21 mouse cellular contexts compared by ENCODE assay signal in genomic region chr7:131805525-131806202, GRCm38 (mm10).
A peak's percentile ranks its signal among the peaks of the same experiment; 100 is the strongest.
DNase-seq lines count a peak whose midpoint lies in the region; ATAC-seq and TF ChIP-seq lines count a peak whose summit lies in the region.
"Had no signal": no experiment of that assay in that cellular context is flagged by ENCODE, and none has a peak within 500 bp of the region (broad histone marks: within the 10 kb centered on the region; RNA-seq: fewer than 3 reads in every experiment).

No protein-coding gene starts in this region.

- peaks cover 86% of the 10 kb centered on the region for H3K27me3 ChIP-seq in forebrain, embryonic 11.5 days (ENCODE audit: control insufficient read depth, insufficient read depth, low read length)
- peaks cover 98% of the 10 kb centered on the region for H3K27me3 ChIP-seq in forebrain, embryonic 13.5 days
- H3K27me3 ChIP-seq in midbrain, embryonic 10.5 days (ENCODE audit: low read depth, poor library complexity, severe bottlenecking): peaks cover 81% of the 10 kb centered on the region
- peaks cover 5% of the 10 kb centered on the region; the same call in 1 of the 2 replicates for H3K27me3 ChIP-seq in midbrain, postnatal 0 days (ENCODE audit: insufficient read depth, low read length)
- H3K27me3 ChIP-seq in midbrain, embryonic 13.5 days: peaks cover 62% of the 10 kb centered on the region
- H3K27me3 ChIP-seq: liver, embryonic 13.5 days had no signal

- H3K4me2 ChIP-seq in forebrain, embryonic 11.5 days (ENCODE audit: low read depth, low read length, severe bottlenecking): no peak overlapping the region
- H3K4me2 ChIP-seq in forebrain, embryonic 13.5 days: no peak overlapping the region
- no peak overlapping the region for H3K4me2 ChIP-seq in midbrain, postnatal 0 days (ENCODE audit: low read depth, low read length, poor library complexity, severe bottlenecking)
- H3K4me2 ChIP-seq in midbrain, embryonic 13.5 days (replicated peaks): no peak overlapping the region
- H3K4me2 ChIP-seq: heart, embryonic 11.5 days; liver, embryonic 13.5 days had no signal

- no peak for TF ChIP-seq CTCF in midbrain, postnatal 0 days (IDR thresholded peaks at IDR 0.05)

- no peak overlapping the region for H3K9ac ChIP-seq in forebrain, embryonic 11.5 days (ENCODE audit: low read length)
- H3K9ac ChIP-seq in forebrain, embryonic 13.5 days: no peak overlapping the region
- H3K9ac ChIP-seq in midbrain, postnatal 0 days (replicated peaks; ENCODE audit: low read length, poor library complexity, severe bottlenecking): no peak overlapping the region
- no peak overlapping the region for H3K9ac ChIP-seq in midbrain, embryonic 13.5 days (replicated peaks)
- H3K9ac ChIP-seq: liver, embryonic 13.5 days had no signal

- peaks cover 4% of the 10 kb centered on the region for H3K4me1 ChIP-seq in forebrain, embryonic 11.5 days (replicated peaks; ENCODE audit: control insufficient read depth, insufficient read depth, low read length)
- H3K4me1 ChIP-seq in forebrain, embryonic 13.5 days: no peaks in the 10 kb centered on the region; the same call in 1 of the 2 replicates
- H3K4me1 ChIP-seq in midbrain, embryonic 10.5 days: peaks cover 51% of the 10 kb centered on the region
- H3K4me1 ChIP-seq in midbrain, postnatal 0 days (ENCODE audit: insufficient read depth, low read length): no peaks in the 10 kb centered on the region
- peaks cover 17% of the 10 kb centered on the region for H3K4me1 ChIP-seq in midbrain, embryonic 13.5 days (replicated peaks)
- H3K4me1 ChIP-seq: liver, embryonic 13.5 days had no signal

- 12% methylated on average over 9 of the region's 9 CpGs for WGBS in forebrain, embryonic 11.5 days
- WGBS in forebrain, embryonic 13.5 days: 3% methylated on average over 9 of the region's 9 CpGs
- WGBS in midbrain, embryonic 10.5 days: 42% methylated on average over 9 of the region's 9 CpGs
- 25% methylated on average over 9 of the region's 9 CpGs for WGBS in midbrain, postnatal 0 days
- 11% methylated on average over 9 of the region's 9 CpGs for WGBS in midbrain, embryonic 13.5 days

- no peak overlapping the region for H3K27ac ChIP-seq in forebrain, embryonic 11.5 days (ENCODE audit: low read depth, low read length)
- no peak overlapping the region for H3K27ac ChIP-seq in forebrain, embryonic 13.5 days
- 0 out of 2 replicates have a peak overlapping the region, but pooled peaks have one; percentile 28 for H3K27ac ChIP-seq in midbrain, embryonic 10.5 days (replicated peaks)
- no peak overlapping the region for H3K27ac ChIP-seq in midbrain, postnatal 0 days (ENCODE audit: low read depth, low read length)
- no peak overlapping the region for H3K27ac ChIP-seq in midbrain, embryonic 13.5 days
- H3K27ac ChIP-seq: left cerebral cortex, adult 2 months; liver, embryonic 13.5 days; stomach, postnatal 0 days had no signal

- H3K4me3 ChIP-seq in forebrain, embryonic 11.5 days (ENCODE audit: low read depth, low read length): no peak overlapping the region
- no peak overlapping the region for H3K4me3 ChIP-seq in forebrain, embryonic 13.5 days
- no peak overlapping the region for H3K4me3 ChIP-seq in midbrain, embryonic 10.5 days
- H3K4me3 ChIP-seq in midbrain, postnatal 0 days (ENCODE audit: low read depth, low read length): no peak overlapping the region
- H3K4me3 ChIP-seq in midbrain, embryonic 13.5 days (replicated peaks): no peak overlapping the region
- H3K4me3 ChIP-seq: left cerebral cortex, adult 2 months; liver, embryonic 13.5 days had no signal

- ATAC-seq in forebrain, embryonic 11.5 days (replicated peaks; ENCODE audit: low FRiP score): peak; percentile 60; the same call in 1 of the 2 replicates
- no peak for ATAC-seq in forebrain, embryonic 13.5 days
- no peak for ATAC-seq in midbrain, postnatal 0 days (ENCODE audit: low FRiP score)
- ATAC-seq in midbrain, embryonic 13.5 days: peak; percentile 75
- ATAC-seq: CD4-positive, CD25-positive, alpha-beta regulatory T cell, adult 4 months had no signal

- H3K36me3 ChIP-seq in forebrain, embryonic 11.5 days (ENCODE audit: control insufficient read depth, insufficient read depth, low read length): no peaks in the 10 kb centered on the region
- no peaks in the 10 kb centered on the region for H3K36me3 ChIP-seq in forebrain, embryonic 13.5 days (ENCODE audit: poor library complexity, severe bottlenecking)
- no peaks in the 10 kb centered on the region for H3K36me3 ChIP-seq in midbrain, embryonic 10.5 days
- H3K36me3 ChIP-seq in midbrain, postnatal 0 days (ENCODE audit: insufficient read depth, low read length): no peaks in the 10 kb centered on the region
- H3K36me3 ChIP-seq in midbrain, embryonic 13.5 days: no peaks in the 10 kb centered on the region
- H3K36me3 ChIP-seq: liver, embryonic 13.5 days had no signal

- DNase-seq in forebrain, embryonic 11.5 days (ENCODE audit: low spot score): no peak
- no peak for DNase-seq in midbrain, embryonic 10.5 days (ENCODE audit: low spot score)
- DNase-seq in midbrain, postnatal 0 days (ENCODE audit: low spot score): no peak
- DNase-seq in brain, adult 2 months (ENCODE audit: low read depth, low spot score): peak; percentile 18
- DNase-seq in heart, adult 9 months (ENCODE audit: low spot score in 2 of 2): no peak
- DNase-seq: adrenal gland, postnatal 25 days; cerebellum, adult 11 months; cerebellum, postnatal 10 days; kidney, adult 2 months; kidney, postnatal 10 days; liver, embryonic 13.5 days; lung, adult 2 months; right cerebral cortex, postnatal 14 days; thymus, adult 2 months; thymus, postnatal 4 days had no signal

- H3K9me3 ChIP-seq in forebrain, embryonic 11.5 days (ENCODE audit: control insufficient read depth, low read length): no peaks in the 10 kb centered on the region
- no peaks in the 10 kb centered on the region for H3K9me3 ChIP-seq in forebrain, embryonic 13.5 days (replicated peaks)
- no peaks in the 10 kb centered on the region for H3K9me3 ChIP-seq in midbrain, embryonic 10.5 days (replicated peaks)
- no peaks in the 10 kb centered on the region for H3K9me3 ChIP-seq in midbrain, postnatal 0 days (ENCODE audit: low read length)
- H3K9me3 ChIP-seq in midbrain, embryonic 13.5 days: no peaks in the 10 kb centered on the region
- H3K9me3 ChIP-seq: liver, embryonic 13.5 days had no signal

Comparison
In these comparisons a context has a peak if more than half of its experiments do, and no peak if none do; other contexts are left out.
1. ATAC-seq: peak in forebrain, embryonic 11.5 days (single experiment) and midbrain, embryonic 13.5 days (single experiment); none in forebrain, embryonic 13.5 days (single experiment) and midbrain, postnatal 0 days (single experiment).